Mouse (Mus musculus) bone marrow macrophage, adult 2 months (primary cell): Measurements from ENCODE around the gene Grb2. TPM values are rescaled to one million over a fixed set of nuclear protein-coding genes. Genes with fewer than 3 reads are reported as not detected.
A peak's percentile ranks its signal among the peaks of the same experiment; 100 is the strongest.

Experiments used
- H3K27ac ChIP-seq: 2 replicates; pipeline ENCODE4 v1.5.1; 2012; ENCODE audit warnings: low read depth, low read length; ENCODE audit not compliant: insufficient read depth
- H3K4me1 ChIP-seq: 2 replicates; pipeline ENCODE4 v1.6.1; 2012; ENCODE audit warnings: low read length; ENCODE audit not compliant: control insufficient read depth, insufficient read depth
- H3K4me3 ChIP-seq: 2 replicates; pipeline ENCODE4 v1.5.1; 2012; ENCODE audit warnings: mild to moderate bottlenecking, low read length, moderate library complexity; ENCODE audit not compliant: insufficient read depth
- CTCF ChIP-seq: IDR thresholded peaks from 2 replicates; pipeline ENCODE4 v1.5.1; 2012; ENCODE audit warnings: low read depth, mild to moderate bottlenecking, low read length, moderate library complexity
- POLR2A ChIP-seq: IDR thresholded peaks from 2 replicates; pipeline ENCODE4 v1.6.1; 2012; ENCODE audit warnings: mild to moderate bottlenecking, low read depth, low read length, borderline replicate concordance
- polyA plus RNA-seq: library from polyadenylated mRNA; stranded (reverse); fragments of >200 nt; gene quantifications from 2 replicates; pipeline ENCODE4 v1.2.4, GENCODE M21; 2012; ENCODE audit not compliant: missing spikeins, insufficient read depth, insufficient read length

The Grb2 gene
- polyA plus RNA-seq, 1 experiment = 251 TPM

- no peak overlapping the region for H3K27ac ChIP-seq
- no peak overlapping the region for H3K4me3 ChIP-seq
- peaks cover 8% of the 10 kb centered on the region for H3K4me1 ChIP-seq
- TF ChIP-seq CTCF (no peak), POLR2A (no peak)
Observed at GRCm38 (mm10) chr11:115618732-115619516, 89.5 kb downstream of the Grb2 start.

GRCm38 (mm10) chr11:115618001-115618400 is 90.4 kb downstream of the Grb2 start:
- H3K27ac ChIP-seq = no peak overlapping the region
- no peak overlapping the region for H3K4me3 ChIP-seq
- H3K4me1 ChIP-seq = peaks cover 15% of the 10 kb centered on the region
- TF ChIP-seq POLR2A (no peak), CTCF (no peak)

GRCm38 (mm10) chr11:115616893-115617292 is 91.5 kb downstream of the Grb2 start:
- TF ChIP-seq CTCF (no peak), POLR2A (no peak)
- Histone ChIP-seq H3K4me3 (no peak overlapping the region), H3K4me1 (peaks cover 16% of the 10 kb centered on the region), H3K27ac (no peak overlapping the region)

GRCm38 (mm10) chr11:115616371-115616770 is 92.0 kb downstream of the Grb2 start:
- Histone ChIP-seq H3K4me3 (no peak overlapping the region), H3K27ac (no peak overlapping the region), H3K4me1 (peaks cover 22% of the 10 kb centered on the region)
- TF ChIP-seq POLR2A = no peak
- TF ChIP-seq CTCF = no peak

GRCm38 (mm10) chr11:115615875-115616274 is 92.5 kb downstream of the Grb2 start:
- Histone ChIP-seq H3K4me1 (peaks cover 26% of the 10 kb centered on the region), H3K4me3 (no peak overlapping the region), H3K27ac (no peak overlapping the region)
- TF ChIP-seq POLR2A (no peak), CTCF (no peak)

GRCm38 (mm10) chr11:115615108-115615825 is 93.1 kb downstream of the Grb2 start:
- Histone ChIP-seq H3K4me3 (no peak overlapping the region), H3K4me1 (peaks cover 26% of the 10 kb centered on the region), H3K27ac (no peak overlapping the region)
- TF ChIP-seq POLR2A = no peak
- TF ChIP-seq CTCF = no peak

- peaks cover 26% of the 10 kb centered on the region for H3K4me1 ChIP-seq
- no peak overlapping the region for H3K4me3 ChIP-seq
- TF ChIP-seq POLR2A (no peak), CTCF (no peak)
- H3K27ac ChIP-seq = no peak overlapping the region
Observed at GRCm38 (mm10) chr11:115614346-115615107, 93.9 kb downstream of the Grb2 start.

GRCm38 (mm10) chr11:115613138-115613945 is 95.1 kb downstream of the Grb2 start:
- peak overlapping the region; percentile 93 for H3K27ac ChIP-seq
- H3K4me1 ChIP-seq = peaks cover 26% of the 10 kb centered on the region
- TF ChIP-seq CTCF (no peak), POLR2A (no peak)
- peak overlapping the region; percentile 98 for H3K4me3 ChIP-seq
